Mouse (Mus musculus) thymus, adult 2 months (tissue): ENCODE data around the gene Fam243. TPM values are rescaled to one million over a fixed set of nuclear protein-coding genes. Genes with fewer than 3 reads are reported as not detected.
A peak's percentile ranks its signal among the peaks of the same experiment; 100 is the strongest.

Source experiments
- DNase-seq: peaks from one replicate; pipeline ENCODE4 v3.0.0; 2021
- H3K27ac ChIP-seq: fragments of 200-500 bp; 2 replicates; pipeline ENCODE4 v1.5.1; 2012; ENCODE audit warnings: low read length, control low read depth; ENCODE audit not compliant: control insufficient read depth, insufficient read depth
- H3K27me3 ChIP-seq: fragments of 200-500 bp; 2 replicates; pipeline ENCODE4 v1.6.1; 2012; ENCODE audit warnings: mild to moderate bottlenecking, low read length, moderate library complexity, mixed read lengths; ENCODE audit not compliant: control insufficient read depth, insufficient read depth
- H3K36me3 ChIP-seq: fragments of 200-500 bp; 2 replicates; pipeline ENCODE4 v1.6.1; 2012; ENCODE audit warnings: mild to moderate bottlenecking, low read length, moderate library complexity; ENCODE audit not compliant: control insufficient read depth, insufficient read depth
- H3K4me1 ChIP-seq: fragments of 200-500 bp; replicated peaks from 2 replicates; pipeline ENCODE4 v1.6.1; 2012; ENCODE audit warnings: low read length; ENCODE audit not compliant: control insufficient read depth, insufficient read depth
- H3K4me3 ChIP-seq: fragments of 200-500 bp; 2 replicates; pipeline ENCODE4 v1.5.1; 2012; ENCODE audit warnings: mild to moderate bottlenecking, low read length, control low read depth, moderate library complexity; ENCODE audit not compliant: control insufficient read depth, insufficient read depth
- CTCF ChIP-seq: fragments of 200-500 bp; IDR thresholded peaks from 2 replicates; pipeline ENCODE4 v1.5.1; 2012; ENCODE audit warnings: mild to moderate bottlenecking, control low read depth, low read length, moderate library complexity, borderline replicate concordance; ENCODE audit not compliant: control insufficient read depth, poor library complexity, insufficient read depth; ENCODE audit errors: extremely low read depth
- POLR2A ChIP-seq: fragments of 200-500 bp; IDR thresholded peaks from 2 replicates; pipeline ENCODE4 v1.6.1; 2012; ENCODE audit warnings: mild to moderate bottlenecking, low read length, control low read depth, moderate library complexity; ENCODE audit not compliant: control insufficient read depth, poor library complexity, insufficient read depth; ENCODE audit errors: extremely low read depth
- WGBS: fragments of 180-500 bp; shearing (Covaris S2); methylation state at CpG from one replicate; pipeline ENCODE4 v1.1.7; 2018; 5-methylcytosine and 5-hydroxymethylcytosine counted together
- polyA plus RNA-seq: library from polyadenylated mRNA; depleted of rRNA; stranded (reverse); fragments of >200 nt; gene quantifications from 2 replicates; pipeline ENCODE4 v1.2.3, GENCODE M21; 2012

Gene Fam243
- polyA plus RNA-seq, 1 experiment, result 0.03 TPM

- no peaks in the 10 kb centered on the region for H3K36me3 ChIP-seq
- no peak overlapping the region for H3K4me3 ChIP-seq
- H3K27me3 ChIP-seq, result no peaks in the 10 kb centered on the region
- DNase-seq, result no peak
- TF ChIP-seq POLR2A (no peak), CTCF (no peak)
- H3K4me1 ChIP-seq, result no peaks in the 10 kb centered on the region
- 82% methylated on average over 11 of the region's 11 CpGs for WGBS
- no peak overlapping the region for H3K27ac ChIP-seq
Observed at GRCm38 (mm10) chr16:92345177-92345576, 23.9 kb upstream of the Fam243 start.

- Histone ChIP-seq H3K27ac (no peak overlapping the region), H3K4me3 (no peak overlapping the region), H3K4me1 (no peaks in the 10 kb centered on the region), H3K36me3 (no peaks in the 10 kb centered on the region), H3K27me3 (no peaks in the 10 kb centered on the region)
- WGBS, result 33% methylated on average over 27 of the region's 27 CpGs
- TF ChIP-seq POLR2A (no peak), CTCF (peak; percentile 63; the same call in 1 of the 2 replicates)
- DNase-seq, result peak; percentile 43
Observed at GRCm38 (mm10) chr16:92340612-92341511, 19.6 kb upstream of the Fam243 start.

- no peak overlapping the region for H3K4me3 ChIP-seq
- no peaks in the 10 kb centered on the region for H3K27me3 ChIP-seq
- H3K36me3 ChIP-seq, result no peaks in the 10 kb centered on the region
- no peak for TF ChIP-seq POLR2A
- peak; percentile 70; the same call in 1 of the 2 replicates for TF ChIP-seq CTCF
- WGBS, result 10% methylated on average over 9 of the region's 9 CpGs
- peak; percentile 65 for DNase-seq
- no peaks in the 10 kb centered on the region for H3K4me1 ChIP-seq
- H3K27ac ChIP-seq, result no peak overlapping the region
Observed at GRCm38 (mm10) chr16:92336280-92336679, 15.0 kb upstream of the Fam243 start.

GRCm38 (mm10) chr16:92334600-92334999, 13.4 kb upstream of the Fam243 start:
- H3K27me3 ChIP-seq, result no peaks in the 10 kb centered on the region
- TF ChIP-seq CTCF, result no peak
- TF ChIP-seq POLR2A, result no peak
- no peak overlapping the region for H3K4me3 ChIP-seq
- WGBS, result 63% methylated on average over 9 of the region's 9 CpGs
- no peaks in the 10 kb centered on the region for H3K36me3 ChIP-seq
- no peak for DNase-seq
- no peaks in the 10 kb centered on the region for H3K4me1 ChIP-seq
- no peak overlapping the region for H3K27ac ChIP-seq

GRCm38 (mm10) chr16:92330966-92331365, 9.7 kb upstream of the Fam243 start:
- no peak for TF ChIP-seq CTCF
- TF ChIP-seq POLR2A, result no peak
- Histone ChIP-seq H3K4me3 (no peak overlapping the region), H3K27ac (no peak overlapping the region), H3K4me1 (no peaks in the 10 kb centered on the region), H3K27me3 (no peaks in the 10 kb centered on the region), H3K36me3 (no peaks in the 10 kb centered on the region)
- no peak for DNase-seq
- 95% methylated on average over 5 of the region's 5 CpGs for WGBS

GRCm38 (mm10) chr16:92327911-92328310, 6.7 kb upstream of the Fam243 start:
- 94% methylated on average over 10 of the region's 10 CpGs for WGBS
- no peak for TF ChIP-seq CTCF
- no peak for TF ChIP-seq POLR2A
- H3K4me1 ChIP-seq, result no peaks in the 10 kb centered on the region
- DNase-seq, result no peak
- H3K36me3 ChIP-seq, result no peaks in the 10 kb centered on the region
- H3K27me3 ChIP-seq, result no peaks in the 10 kb centered on the region
- H3K4me3 ChIP-seq, result no peak overlapping the region
- no peak overlapping the region for H3K27ac ChIP-seq
